Mouse (Mus musculus): ENCODE measurements around the gene Olfr523.
"Not testable (repeated sequence)": the region's sequence is repeated elsewhere in the genome, so short reads cannot be mapped to it uniquely, and the experiment has no call there.

Olfr523 gene

DNA sequence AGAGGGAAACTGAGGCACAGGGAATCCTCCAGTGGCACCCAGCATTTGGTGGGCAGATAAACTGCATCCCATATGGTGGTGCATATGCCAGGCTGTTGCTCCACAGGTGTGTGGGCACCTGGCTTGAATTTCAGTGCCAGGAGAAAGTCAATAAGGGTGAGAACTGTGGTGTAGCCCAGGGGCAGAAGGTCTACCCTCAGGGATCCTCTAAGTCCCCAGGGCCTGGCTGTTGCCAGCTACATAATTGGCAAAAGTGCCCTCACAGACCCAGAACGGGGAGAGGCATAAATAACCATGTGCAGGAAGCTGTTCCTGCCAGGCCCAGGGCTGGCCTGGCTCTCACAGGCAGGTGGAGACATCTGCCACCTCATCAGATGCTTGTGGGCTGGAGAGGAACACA lies at the start of gene Olfr523:
TSS of gene Olfr523 (plus strand) at position 282 of the 400 bp plus-strand sequence.
- DNase-seq (ENCODE audit: low read depth, low spot score) = no peak

DNA sequence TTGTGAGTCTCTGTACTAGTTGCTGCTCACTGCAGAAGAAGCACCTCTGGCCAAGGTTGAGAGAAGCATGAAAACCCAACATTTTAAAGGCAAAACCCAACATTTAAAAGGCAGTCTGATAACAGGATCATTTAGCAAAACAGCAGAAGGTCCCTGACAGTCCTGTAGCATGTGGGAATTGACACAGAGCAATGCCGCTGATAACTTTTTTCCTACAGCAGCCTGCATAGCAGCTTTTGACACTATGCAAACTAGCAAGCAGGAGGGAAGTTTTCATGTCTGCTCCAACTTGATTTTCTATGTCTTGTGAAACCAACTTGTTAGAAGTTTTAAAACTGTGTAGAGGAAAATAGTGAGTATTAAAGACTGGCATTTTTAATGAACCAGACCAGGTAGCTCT lies 48.6 kb upstream of the Olfr523 start:
- no peak for DNase-seq (ENCODE audit: low read depth, low spot score)

DNA sequence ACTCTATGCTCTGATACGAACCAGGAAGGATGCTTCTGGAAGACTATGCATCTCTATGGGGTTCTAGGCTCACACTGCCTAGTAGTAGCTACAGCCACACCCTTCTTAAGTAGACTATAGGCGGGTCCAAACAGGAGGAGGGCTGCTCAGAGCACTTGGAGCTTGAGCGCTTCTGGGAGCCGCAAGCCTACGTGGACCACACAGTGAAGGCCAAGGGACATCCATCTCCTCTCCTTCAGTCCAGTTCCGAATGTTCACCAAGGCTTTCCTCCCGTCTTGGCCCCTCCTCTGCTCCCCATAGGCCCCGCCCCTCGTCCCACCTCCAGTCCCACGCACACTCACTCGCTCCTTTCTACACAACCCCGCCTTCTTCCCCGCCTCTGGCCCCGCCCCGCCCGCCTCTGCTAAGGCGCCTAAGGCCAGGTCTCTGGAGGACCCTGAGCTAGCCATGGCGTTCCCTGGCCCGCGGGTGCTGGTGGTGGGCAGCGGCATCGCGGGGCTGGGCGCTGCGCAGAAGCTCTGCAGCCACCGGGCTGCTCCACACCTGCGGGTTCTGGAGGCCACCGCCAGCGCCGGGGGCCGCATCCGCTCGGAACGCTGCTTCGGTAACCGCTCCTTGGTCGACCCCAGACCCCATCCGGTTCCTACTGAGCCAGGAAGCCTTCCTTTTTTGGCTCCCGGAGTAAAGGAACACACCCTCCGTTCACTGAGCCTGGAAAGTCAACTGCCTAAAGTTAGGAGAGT lies 47.6 kb upstream of the Olfr523 start:
- DNase-seq (ENCODE audit: low read depth, low spot score) = peak; percentile 93

DNA sequence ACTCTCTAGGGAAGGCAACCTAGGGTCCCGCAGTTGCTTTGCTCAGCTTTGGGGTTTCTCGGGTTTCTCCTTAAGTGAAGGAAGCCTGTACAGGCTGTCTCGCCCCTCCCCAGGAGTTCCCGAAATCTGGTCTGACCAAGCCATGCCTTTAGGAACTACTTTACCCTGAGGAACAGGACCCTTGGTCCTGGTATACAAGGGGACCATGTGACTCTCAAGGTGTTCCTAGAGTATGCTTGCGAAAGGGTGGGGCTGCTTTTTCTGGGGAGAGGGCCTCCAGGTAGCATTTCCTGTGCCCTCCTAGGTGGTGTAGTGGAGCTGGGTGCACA lies 47.0 kb upstream of the Olfr523 start:
- DNase-seq (ENCODE audit: low read depth, low spot score) = peak; percentile 26

DNA sequence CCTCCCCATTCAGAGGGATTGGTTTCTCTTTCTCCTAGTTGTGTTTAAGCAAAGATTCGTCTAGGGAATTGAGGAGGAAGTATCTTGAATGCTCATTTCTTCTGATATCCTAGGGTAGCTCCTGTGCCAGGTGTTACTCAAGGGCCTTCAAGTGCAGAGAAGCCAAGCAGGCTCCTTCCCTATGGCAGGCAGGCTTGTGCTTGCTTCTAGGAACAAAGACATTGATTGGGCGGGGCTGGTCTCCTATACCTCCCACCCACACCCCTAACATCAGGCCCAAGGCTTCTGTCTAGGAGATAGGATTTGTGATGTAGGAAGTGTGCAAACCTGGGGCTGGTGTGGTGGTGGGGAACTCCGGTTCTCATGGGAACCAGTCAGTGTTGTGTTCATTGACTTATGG lies 46.1 kb upstream of the Olfr523 start:
- DNase-seq (ENCODE audit: low read depth, low spot score) = no peak

DNA sequence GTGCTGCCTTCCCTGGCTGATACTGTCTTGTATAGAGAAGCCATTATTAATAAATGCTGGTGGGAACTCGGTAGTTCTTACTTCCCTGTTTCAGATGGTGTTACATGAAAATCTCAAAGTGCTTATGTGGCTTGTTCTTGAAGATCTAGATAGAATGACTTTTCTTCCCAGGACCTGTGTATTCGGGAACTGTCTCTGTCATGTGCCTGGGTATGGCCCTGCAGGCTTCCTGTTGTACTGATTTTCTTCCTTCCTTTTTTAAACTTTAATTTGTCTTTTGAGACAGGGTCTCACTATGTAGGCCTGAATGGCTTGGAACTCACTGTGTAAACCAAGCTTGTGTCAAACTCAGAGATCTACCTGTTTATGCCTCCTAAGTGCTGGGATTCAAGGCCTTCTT lies 45.1 kb upstream of the Olfr523 start:
- no peak for DNase-seq (ENCODE audit: low read depth, low spot score)

DNA sequence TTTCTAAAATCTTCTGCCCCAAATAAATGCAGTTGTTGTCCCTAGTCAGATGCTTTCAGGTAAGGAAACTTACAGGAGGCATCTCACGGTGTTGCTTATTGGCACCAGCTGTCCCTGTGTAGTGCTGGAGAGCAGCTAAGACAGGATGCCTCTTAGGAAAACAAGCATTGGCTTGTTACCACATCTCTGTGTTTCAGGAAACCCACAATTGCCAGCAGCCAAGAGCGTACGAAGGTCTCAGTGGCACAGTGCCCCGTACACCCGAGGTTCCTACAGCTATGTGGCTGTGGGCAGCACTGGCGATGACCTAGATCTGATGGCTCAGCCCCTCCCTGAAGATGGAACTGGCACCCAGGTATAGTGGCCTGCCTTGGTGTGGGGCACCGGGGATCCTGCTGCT lies 40.8 kb upstream of the Olfr523 start:
- DNase-seq (ENCODE audit: low read depth, low spot score) = not testable (repeated sequence)

DNA sequence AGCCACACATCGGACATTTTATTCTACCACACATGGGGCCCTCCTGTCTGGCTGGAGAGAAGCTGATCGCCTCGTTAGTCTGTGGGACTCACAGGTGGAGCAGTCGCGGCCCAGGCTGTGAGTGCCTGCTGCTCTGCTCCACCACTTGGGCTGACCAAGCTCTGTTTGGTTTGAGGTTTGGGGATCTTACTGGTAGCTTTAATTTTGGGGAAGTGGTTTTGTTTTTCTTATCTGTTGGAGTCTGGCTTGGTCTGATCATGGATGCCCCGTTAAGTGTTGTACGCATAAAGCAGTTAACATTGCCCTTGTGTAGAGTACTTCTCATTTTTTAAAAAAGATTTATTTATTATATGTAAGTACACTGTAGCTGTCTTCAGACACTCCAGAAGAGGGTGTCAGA lies 39.0 kb upstream of the Olfr523 start:
- not testable (repeated sequence) for DNase-seq (ENCODE audit: low read depth, low spot score)

DNA sequence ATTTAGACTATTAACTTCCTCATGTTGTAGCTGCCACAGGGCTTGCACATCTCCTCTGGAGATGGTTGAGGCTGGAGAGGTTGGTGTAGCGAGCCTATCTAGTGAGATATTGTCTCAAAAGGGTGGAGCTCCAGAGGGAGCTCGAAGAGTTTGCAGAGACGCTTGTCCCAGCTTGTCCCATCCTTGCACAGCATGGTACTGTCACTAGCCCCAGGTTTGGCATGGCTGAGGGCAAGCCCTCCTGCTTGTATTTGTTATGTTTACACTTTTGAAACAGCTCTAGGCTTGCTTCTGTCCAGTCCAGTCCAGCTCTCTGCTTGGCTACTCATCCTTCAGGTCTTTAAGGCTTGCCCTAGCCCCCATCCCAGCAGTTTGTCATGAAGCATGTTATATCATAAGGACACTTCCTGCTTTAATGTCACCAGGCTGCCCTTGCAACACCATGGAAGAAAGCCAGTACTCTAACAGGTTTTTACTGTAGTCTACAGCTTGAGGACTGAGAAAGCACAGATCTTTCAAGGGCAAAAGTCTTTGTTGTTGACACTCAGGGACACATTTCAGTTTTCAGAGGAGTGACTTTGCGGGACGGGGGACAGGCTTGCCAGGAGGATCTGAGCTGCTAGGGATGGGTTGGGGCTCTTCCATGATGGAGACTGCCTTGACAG lies 37.8 kb upstream of the Olfr523 start:
- DNase-seq (ENCODE audit: low read depth, low spot score) = no peak

DNA sequence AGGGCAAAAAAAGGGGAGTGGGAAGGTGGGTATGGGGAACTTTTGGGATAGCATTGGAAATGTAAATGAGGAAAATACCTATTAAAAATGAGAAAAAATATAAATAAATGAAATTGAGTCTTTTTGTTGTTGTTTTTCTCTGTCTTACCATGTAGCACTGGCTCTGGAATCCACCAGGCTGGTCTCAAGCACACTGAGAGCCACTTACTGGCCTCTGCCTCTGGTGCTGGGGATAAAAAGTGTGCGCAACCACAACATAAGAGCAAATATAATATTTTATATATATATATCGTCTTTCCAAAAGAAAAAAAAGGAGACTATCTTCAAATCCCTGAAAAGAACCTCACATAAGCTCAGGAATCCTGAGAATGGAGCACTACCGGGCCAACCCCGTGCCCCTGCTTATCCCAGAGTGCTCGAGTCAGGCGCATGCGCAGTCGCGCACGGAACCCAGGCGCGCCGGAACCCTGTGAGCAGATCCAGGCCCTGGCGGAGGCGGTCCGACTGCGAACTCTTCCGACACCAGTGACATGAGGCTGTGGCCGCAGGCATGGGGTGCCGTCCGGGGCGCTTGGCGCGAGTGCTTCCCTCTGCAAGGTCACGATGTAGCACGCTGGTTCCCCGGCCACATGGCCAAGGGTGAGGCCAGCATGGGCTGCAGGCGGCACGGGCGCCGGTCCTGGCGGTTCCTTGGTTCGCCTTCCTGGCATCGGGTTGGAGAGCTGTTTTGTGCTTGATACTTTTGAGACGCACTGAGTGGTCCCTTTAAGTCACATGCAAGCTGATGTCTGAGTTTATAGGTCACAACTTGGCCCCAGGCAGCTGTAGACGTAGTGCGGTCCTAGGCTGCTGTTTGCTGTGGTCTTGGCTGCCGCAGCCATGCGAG lies 35.6 kb upstream of the Olfr523 start, which contains the start of gene Mtg1:
TSS of gene Mtg1 (plus strand) at position 430 of the 886 bp plus-strand sequence.
- peak; percentile 96 for DNase-seq (ENCODE audit: low read depth, low spot score)

DNA sequence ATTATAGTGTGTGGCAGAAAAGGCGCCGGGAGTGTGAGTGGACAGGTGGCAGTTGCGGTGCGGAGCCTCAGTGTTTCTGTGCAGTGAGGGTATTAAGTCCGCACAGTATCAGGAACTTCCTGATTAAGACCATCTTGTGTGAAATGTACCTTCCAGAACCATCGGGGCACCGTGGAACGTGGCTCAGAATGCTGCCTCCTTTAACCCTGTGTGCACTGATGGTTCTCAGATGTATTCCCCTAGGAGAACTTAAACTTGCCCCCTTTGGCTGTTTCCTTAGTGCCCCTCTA lies 35.1 kb upstream of the Olfr523 start:
- no peak for DNase-seq (ENCODE audit: low read depth, low spot score)

DNA sequence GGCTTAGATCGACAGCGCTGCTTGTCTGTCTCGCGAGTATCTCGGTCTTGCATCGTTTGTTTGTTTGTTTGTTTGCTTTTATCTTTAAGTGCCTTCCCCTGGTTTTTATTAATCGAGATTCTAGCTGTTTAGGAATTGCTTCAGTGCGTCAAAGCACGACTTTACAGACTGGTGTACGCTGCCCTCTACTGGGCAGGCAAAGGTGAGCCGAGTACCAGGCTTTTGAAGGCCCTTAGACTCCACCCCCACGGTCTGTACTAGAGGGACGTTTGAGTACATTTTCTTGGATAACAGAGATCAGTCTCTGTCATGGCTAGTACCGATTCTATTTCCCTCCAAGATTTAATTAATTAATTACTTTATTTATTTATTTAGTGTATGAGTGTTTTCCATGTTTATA lies 31.7 kb upstream of the Olfr523 start:
- peak; percentile 72 for DNase-seq (ENCODE audit: low read depth, low spot score)

DNA sequence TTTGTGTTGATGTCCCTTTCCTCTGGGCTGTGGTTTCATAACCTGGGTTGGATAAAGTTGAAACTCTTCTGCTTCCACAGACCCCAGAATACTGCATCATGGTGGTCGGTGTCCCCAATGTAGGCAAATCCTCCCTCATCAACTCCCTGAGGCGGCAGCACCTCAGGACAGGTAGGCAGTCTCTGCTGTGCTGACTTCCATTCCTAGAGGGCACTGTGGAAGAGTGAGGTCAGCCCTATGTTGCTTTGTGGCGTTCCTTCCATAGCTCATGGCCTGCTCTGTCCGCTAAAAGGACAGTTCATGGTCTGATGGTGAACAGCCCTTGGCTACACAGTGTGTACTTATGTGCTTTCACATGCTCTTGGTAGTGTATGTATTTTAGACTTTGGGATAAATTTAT lies 28.5 kb upstream of the Olfr523 start:
- DNase-seq (ENCODE audit: low read depth, low spot score) = no peak

DNA sequence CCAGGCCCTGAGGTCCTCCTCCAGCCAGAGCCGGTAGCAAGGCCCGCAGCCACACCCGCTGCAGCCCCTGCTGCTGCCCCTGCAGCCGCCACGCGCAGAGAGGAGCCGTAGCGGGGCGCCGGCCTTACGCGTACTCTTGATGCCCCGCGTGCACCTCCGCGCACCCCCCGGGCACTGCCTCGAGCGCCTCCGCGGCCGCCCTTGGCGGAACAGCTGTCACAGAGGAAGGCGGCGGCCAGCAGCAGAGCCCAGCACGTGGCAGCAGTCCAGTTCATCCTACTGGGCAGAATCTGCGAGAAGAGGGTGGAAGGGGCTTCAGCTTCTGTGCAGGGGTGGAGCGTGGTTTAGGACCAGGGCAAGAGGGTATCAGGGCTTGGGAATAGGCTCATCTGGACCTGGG lies 19.6 kb upstream of the Olfr523 start:
- peak; percentile 19 for DNase-seq (ENCODE audit: low read depth, low spot score)

DNA sequence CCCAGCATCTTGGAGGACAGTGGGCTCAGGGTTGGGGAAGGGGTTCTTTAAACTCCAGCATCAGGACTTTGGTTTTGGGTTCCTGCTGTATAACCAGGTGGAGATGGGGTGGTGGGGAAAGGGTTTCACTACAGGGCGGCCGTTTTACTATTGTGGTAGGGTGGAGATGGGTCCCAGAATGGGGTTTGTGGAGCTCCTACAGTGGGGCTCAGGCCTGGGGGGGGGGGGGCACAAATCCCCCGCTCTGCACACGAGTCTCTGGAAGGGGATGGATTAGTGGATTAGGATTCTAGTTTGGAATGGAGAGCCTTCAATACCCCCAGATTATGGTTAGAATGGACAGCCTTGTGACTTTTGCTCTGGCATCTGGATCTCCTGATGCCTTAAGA lies 19.2 kb upstream of the Olfr523 start:
- DNase-seq (ENCODE audit: low read depth, low spot score) = no peak

DNA sequence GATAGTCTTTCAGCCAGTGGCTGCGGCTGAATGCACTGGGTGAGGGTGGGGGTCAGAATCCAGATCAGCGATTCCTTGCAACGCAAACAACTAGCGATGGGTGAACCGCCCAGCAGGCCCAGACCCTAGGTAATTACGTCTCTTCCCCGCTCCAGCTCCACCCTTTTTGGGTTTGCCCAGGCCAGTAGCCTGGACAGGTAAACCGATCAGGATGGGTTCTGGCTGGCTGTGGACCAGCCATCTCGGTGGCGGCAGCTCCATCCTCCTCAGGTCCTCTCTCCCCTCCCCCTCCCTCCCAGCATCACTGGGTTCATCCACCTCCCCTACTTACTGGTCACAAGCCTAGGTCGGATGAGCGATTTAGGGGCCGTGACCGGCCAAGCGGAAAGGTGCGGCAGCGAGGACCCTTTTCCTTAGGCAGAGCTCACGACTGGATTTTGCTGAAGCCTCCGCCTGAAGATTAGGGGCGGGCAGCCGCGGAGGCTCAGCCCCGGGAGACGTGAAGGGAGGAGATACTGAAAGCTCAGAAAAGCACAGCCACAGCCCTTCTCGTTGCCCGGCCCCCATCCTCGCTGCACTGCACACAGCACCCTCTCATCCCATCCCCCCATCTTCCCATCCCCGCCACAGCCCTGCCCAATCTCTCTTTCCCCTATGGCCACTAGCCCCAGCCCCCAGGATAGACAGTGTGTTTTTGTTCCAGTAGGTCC lies 18.6 kb upstream of the Olfr523 start, which contains the start of gene Sprn:
TSS of gene Sprn (minus strand) at position 660 of the 710 bp plus-strand sequence.
- peak; percentile 28 for DNase-seq (ENCODE audit: low read depth, low spot score)

DNA sequence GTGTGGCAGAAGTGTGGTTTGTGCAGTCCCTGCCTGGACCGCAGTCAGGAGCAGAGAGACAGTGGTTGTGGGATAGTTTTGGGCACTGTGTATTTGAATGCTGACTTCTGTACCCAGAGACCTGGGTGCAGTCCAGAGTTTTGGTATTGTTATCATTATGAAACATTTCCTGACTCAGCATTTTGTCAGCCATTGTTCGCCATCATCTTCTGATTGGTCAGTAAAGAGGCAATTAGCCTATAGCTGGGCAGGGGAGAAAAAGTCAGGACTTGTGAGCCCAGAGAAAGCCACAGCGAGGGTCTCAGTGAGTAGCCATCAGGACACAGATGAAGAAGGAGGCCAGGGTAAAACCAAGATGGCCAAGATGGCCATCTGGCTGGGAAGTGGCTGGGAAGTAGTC lies 12.7 kb upstream of the Olfr523 start:
- DNase-seq (ENCODE audit: low read depth, low spot score) = no peak

DNA sequence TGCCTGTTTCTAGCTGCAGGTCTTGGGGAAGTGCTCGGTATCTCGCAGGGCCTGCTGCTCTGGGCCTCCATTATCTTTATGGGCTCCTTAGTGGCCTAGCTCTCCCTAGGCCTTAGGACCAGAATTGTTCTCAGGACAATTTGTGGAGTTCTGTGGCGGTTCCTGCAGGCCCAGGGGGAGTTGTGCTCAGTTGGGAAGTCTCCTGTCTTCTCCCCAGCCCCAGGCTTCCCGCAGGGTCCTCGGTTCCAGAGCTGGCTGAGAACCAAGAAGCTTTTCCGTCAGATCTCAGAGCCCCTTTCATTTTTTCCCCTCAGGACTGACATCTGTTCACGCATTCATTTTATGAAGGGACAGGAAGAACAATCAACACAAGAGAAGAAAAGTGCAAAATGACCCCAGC lies 8.4 kb upstream of the Olfr523 start, which contains the start of gene Olfr522:
TSS of gene Olfr522 (minus strand) at position 101 of the 400 bp plus-strand sequence.
- no peak for DNase-seq (ENCODE audit: low read depth, low spot score)

DNA sequence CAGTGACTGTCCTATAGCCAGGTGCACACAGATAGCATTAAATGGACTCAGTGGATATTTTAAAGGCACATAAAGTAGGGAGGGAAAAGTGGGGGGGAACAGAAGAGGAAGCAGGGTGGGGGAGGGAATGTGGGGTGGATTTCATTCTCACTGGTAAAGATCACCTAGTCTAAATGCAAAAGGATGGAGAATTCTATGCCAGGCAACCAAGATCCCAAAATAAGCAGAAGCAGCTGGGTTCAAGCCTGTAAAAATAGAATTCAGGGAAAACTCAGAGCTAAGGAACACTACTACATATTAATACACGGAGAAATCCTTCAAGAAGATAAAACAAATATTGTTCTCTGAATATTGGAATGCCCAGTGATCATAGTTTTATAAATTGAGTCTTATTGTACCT lies 5.1 kb upstream of the Olfr523 start:
- no peak for DNase-seq (ENCODE audit: low read depth, low spot score)

DNA sequence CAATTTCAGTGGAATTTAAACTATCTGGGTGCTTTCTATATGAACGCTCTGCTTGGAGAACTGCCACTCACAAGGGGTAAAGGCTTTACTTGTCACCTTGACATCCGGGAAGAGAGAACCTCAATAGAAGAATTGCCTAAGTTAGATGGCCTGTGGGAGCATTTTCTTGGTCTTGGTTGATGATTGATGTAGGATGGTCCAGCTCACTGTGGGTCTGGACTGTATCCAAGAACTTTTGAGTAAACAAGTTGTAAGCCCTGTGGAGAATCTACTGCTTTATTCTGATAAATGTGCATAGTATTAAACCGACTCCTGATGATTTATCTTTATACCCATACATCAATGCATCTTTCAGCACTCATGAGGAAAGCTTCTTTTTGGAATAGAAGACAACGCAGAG lies 3.6 kb upstream of the Olfr523 start:
- no peak for DNase-seq (ENCODE audit: low read depth, low spot score)

DNA sequence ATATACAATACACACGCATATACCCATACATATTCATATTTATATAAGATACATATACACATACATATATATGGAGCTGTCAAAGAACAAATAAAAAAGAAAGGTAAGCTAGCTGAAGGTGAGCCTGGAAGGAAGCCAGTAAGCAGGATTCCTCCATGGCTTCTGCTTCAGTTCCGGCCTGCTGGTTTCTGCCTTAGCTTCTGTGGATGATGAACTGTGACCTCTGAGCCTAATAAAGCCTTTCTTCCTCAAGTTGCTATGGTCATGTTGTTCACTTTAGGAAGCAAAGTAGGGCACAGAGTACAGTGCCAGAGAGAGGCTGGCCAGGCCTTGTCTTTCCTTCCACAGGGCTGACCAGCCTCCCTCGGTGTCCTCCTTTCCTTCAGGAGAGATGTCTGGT lies 2.2 kb upstream of the Olfr523 start:
- DNase-seq (ENCODE audit: low read depth, low spot score) = no peak

DNA sequence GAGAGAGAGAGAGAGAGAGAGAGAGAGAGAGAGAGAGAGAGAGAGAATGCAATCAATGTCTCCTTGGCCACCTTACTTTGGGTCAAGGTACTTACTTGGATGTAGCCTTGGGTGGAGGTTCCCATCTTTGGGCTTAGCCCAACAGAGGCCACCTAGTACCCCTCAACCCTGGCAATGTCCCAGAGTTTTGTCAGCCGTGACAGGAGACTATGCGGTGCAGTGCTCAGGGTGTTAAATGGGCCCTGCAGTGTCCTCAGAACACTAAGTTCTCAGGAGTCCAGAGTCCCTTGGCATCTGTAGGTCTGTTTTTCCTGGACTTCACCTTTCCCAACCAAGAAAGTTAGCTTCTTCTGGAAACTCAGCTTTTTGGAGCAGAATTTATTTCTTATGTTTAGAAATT lies 6.2 kb downstream of the Olfr523 start:
- DNase-seq (ENCODE audit: low read depth, low spot score) = no peak
